Mouse (Mus musculus) spleen, adult 2 months (tissue): ENCODE results near the gene Commd2.

ENCODE experiments used
- CTCF ChIP-seq: fragments of 200-500 bp; IDR thresholded peaks from 2 replicates; pipeline ENCODE4 v1.5.1; 2011; ENCODE audit warnings: mild to moderate bottlenecking, inconsistent platforms; ENCODE audit not compliant: insufficient read depth, insufficient read length, insufficient replicate concordance; ENCODE audit errors: extremely low read depth
- POLR2A ChIP-seq: fragments of 200-500 bp; IDR thresholded peaks from 2 replicates; pipeline ENCODE4 v1.6.1; 2011; ENCODE audit warnings: low read depth, low read length, inconsistent platforms

GRCm38 (mm10) chr3:57634763-57635487 is 16.6 kb downstream of the Commd2 start:
- TF ChIP-seq CTCF, result no peak
- TF ChIP-seq POLR2A, result no peak
